19 mouse cellular contexts compared by ENCODE assay signal in the genomic region with DNA sequence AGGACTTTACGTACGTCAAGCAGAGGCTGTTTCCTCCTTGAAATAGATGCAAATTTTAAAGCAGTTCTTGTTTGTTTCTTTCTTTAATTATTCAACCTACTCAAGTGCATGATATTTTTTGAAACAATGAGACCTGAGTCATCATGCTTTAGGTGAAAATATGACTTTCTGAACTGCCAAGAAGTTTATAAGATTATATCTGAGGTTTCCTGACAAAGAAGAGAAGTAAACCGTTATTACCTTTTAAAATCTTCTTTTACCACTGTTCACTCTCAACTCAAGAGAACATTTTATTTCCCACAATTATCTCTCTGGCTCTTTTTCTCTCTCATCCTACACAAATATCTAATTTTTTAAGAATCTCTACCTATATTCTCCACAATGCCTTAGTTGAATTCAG.
DNase-seq lines count a peak whose midpoint lies in the region; ATAC-seq and TF ChIP-seq lines count a peak whose summit lies in the region.
"Had no signal": no experiment of that assay in that cellular context is flagged by ENCODE, and none has a peak within 500 bp of the region (broad histone marks: within the 10 kb centered on the region; RNA-seq: fewer than 3 reads in every experiment).

No protein-coding gene starts in this region.

- TF ChIP-seq POLR2A in MEL (IDR thresholded peaks at IDR 0.05; ENCODE audit: control insufficient read depth in 1 of 2, insufficient read depth in 1 of 2, low read depth in 1 of 2, low read length in 2 of 2, poor library complexity in 1 of 2), result no peak

- H3K9me3 ChIP-seq in MEL (replicated peaks; ENCODE audit: insufficient read depth, low read length), result no peaks in the 10 kb centered on the region
- no peaks in the 10 kb centered on the region for H3K9me3 ChIP-seq in forebrain, embryonic 14.5 days (replicated peaks; ENCODE audit: control insufficient read depth, low read length)
- H3K9me3 ChIP-seq: G1E had no signal

- no peaks in the 10 kb centered on the region for H3K36me3 ChIP-seq in MEL (ENCODE audit: control insufficient read depth in 1 of 2, insufficient read depth in 2 of 2, low read length in 2 of 2)
- H3K36me3 ChIP-seq in forebrain, embryonic 14.5 days (ENCODE audit: control insufficient read depth, insufficient read depth, low read length), result no peaks in the 10 kb centered on the region
- H3K36me3 ChIP-seq: G1E had no signal

- 94% methylated on average over 3 of the region's 3 CpGs for WGBS in forebrain, embryonic 14.5 days

- no peak overlapping the region for H3K4me3 ChIP-seq in MEL (ENCODE audit: control insufficient read depth in 1 of 2, insufficient read depth in 1 of 2, low read depth in 2 of 2, low read length in 2 of 2)
- H3K4me3 ChIP-seq in forebrain, embryonic 14.5 days (ENCODE audit: low read depth, low read length), result no peak overlapping the region

- no peak for TF ChIP-seq CTCF in MEL (IDR thresholded peaks at IDR 0.05 in 2 of 3, conservative IDR thresholded peaks at IDR 0.05 in 1 of 3; ENCODE audit: control insufficient read depth in 1 of 3, insufficient read depth in 1 of 3, low read depth in 2 of 3, low read length in 3 of 3, poor library complexity in 1 of 3, severe bottlenecking in 1 of 3)

- TF ChIP-seq RAD21 in MEL (IDR thresholded peaks at IDR 0.05; ENCODE audit: low read depth, low read length), result no peak

- peak; percentile 55 to 56; a peak in 3 of 4 replicates for TF ChIP-seq EP300 in MEL (IDR thresholded peaks at IDR 0.05; ENCODE audit: low read depth in 1 of 2, low read length in 2 of 2)

- DNase-seq in MEL (ENCODE audit: low read depth, low spot score), result peak; percentile 14
- no peak for DNase-seq in forebrain, embryonic 14.5 days (ENCODE audit: low spot score)
- DNase-seq: adrenal gland, adult 2 months; adrenal gland, adult 8-10 months; adrenal gland, postnatal 10 days; adrenal gland, postnatal 14 days; adrenal gland, postnatal 25 days; adrenal gland, postnatal 36 days; B cell, adult 2 months; cerebellum, adult 11 months; cerebellum, adult 11-12 months; cerebellum, adult 18-20 months; cerebellum, adult 2 months; cerebellum, adult 8-10 months had no signal

- H3K9ac ChIP-seq in MEL (ENCODE audit: control insufficient read depth, low read depth, low read length, poor library complexity, severe bottlenecking), result no peak overlapping the region
- no peak overlapping the region for H3K9ac ChIP-seq in forebrain, embryonic 14.5 days (ENCODE audit: low read length)

- H3K4me2 ChIP-seq in forebrain, embryonic 14.5 days (ENCODE audit: low read length), result no peak overlapping the region

- no peaks in the 10 kb centered on the region; a peak in 1 of 4 replicates for H3K4me1 ChIP-seq in MEL (ENCODE audit: control insufficient read depth in 1 of 2, insufficient read depth in 2 of 2, low read length in 2 of 2)
- no peaks in the 10 kb centered on the region for H3K4me1 ChIP-seq in forebrain, embryonic 14.5 days (ENCODE audit: control insufficient read depth, insufficient read depth, low read length)

- no peaks in the 10 kb centered on the region for H3K27me3 ChIP-seq in MEL (ENCODE audit: control insufficient read depth in 1 of 2, insufficient read depth in 2 of 2, low read length in 2 of 2)
- no peaks in the 10 kb centered on the region for H3K27me3 ChIP-seq in forebrain, embryonic 14.5 days (replicated peaks; ENCODE audit: control insufficient read depth, insufficient read depth, low read length)
- H3K27me3 ChIP-seq: CH12.LX had no signal

- H3K27ac ChIP-seq in MEL (ENCODE audit: control insufficient read depth, low read depth, low read length), result no peak overlapping the region
- H3K27ac ChIP-seq in forebrain, embryonic 14.5 days (ENCODE audit: low read depth, low read length), result no peak overlapping the region

- no peak for ATAC-seq in forebrain, embryonic 14.5 days
- ATAC-seq: activated CD4-positive, CD25-positive, alpha-beta regulatory T cell, adult 4 months; CD4-positive, CD25-positive, alpha-beta regulatory T cell, adult 4 months; Patski had no signal

- H3K79me2 ChIP-seq in MEL (ENCODE audit: control insufficient read depth, insufficient read depth, low read length, poor library complexity), result no peaks in the 10 kb centered on the region

TF ChIP-seq in MEL, 35 proteins besides CTCF, POLR2A, EP300 and RAD21:
- TF ChIP-seq CHD2 (IDR thresholded peaks at IDR 0.05; ENCODE audit: low read length), result no peak
- no peak for TF ChIP-seq USF1 (IDR thresholded peaks at IDR 0.05; ENCODE audit: low read depth, low read length)
